Mouse (Mus musculus): ENCODE data around the gene Usp17le. TPM values are rescaled to one million over a fixed set of nuclear protein-coding genes. Genes with fewer than 3 reads are reported as not detected.
"Not testable (repeated sequence)": the region's sequence is repeated elsewhere in the genome, so short reads cannot be mapped to it uniquely, and the experiment has no call there.

Usp17le gene
- not detected for total RNA-seq (2021)

DNA sequence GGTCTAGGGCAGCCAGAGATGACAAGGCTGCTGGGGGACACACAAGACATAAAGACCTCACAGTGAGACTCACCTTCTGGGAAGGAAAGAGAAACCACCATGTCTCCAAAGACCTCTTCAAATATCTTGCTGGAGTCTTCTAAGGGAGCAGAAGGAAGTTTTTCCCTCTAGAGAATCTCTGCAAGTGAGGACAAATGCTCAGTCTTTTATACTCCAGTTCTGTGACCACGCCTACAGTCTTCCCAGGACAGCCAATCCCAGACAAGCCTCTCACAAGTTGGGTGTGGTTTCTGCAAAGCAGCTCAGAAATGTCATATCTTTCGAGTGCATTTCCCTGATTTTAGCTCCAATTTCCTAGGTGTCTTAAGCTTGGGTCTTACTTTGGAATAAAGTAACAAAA lies at the start of gene Usp17le:
Gene Usp17le (minus strand): TSS at position 101 of the 400 bp plus-strand sequence.
- intact Hi-C loops (cut with DNase I); DNase-seq: not testable (repeated sequence)

DNA sequence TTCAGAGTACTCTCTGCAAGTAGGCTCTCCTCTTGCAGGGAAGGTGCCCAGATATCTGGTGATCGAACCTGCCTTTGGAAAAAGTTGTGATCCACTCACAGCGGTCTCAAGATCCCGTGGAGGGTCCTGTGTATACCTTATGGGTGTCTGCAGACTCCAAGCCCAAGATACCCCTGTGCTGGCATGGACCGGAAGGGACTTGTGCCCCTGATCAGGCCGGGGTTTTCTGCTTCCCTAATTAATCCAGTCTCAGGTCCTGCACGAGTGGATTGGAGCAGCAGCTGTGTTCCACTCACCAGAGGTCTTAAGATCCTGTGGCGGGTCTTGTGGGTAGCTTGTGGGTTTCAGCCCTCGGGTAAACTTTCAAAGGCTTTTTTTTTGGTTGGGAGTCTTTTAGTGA lies 33.1 kb upstream of the Usp17le start:
- intact Hi-C loops (cut with DNase I); DNase-seq: not testable (repeated sequence)

DNA sequence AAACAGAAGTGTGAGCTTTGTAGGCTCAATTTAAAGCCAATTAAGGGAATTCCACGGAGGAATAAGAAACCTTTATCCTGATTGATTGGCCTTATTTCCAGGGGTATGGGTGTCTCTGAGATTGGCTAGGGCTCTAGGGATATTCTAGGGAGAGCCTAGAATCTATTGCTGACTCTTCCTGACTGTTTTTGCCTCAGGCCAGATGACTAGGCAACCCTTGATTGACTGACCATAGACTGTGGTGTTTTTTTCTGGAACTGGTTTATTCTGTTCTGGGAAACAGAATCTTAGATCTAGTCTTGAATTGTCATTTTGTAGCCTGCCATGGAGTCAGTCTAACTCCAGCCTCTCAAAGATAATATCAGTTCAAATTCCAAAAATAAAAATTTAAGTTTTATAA lies 13.5 kb upstream of the Usp17le start:
- DNase-seq: no peak
- intact Hi-C loops (cut with DNase I): no loop called here

Other genes starting within 250 kb of the Usp17le start
- gene Olfr651, start 227.3 kb downstream of the Usp17le start, total RNA-seq (2021): not detected
- gene Olfr652, start 216.6 kb downstream of the Usp17le start, total RNA-seq (2021): not detected
- gene Olfr653, start 200.2 kb downstream of the Usp17le start, total RNA-seq (2021): not detected
- gene Olfr654, start 190.4 kb downstream of the Usp17le start, total RNA-seq (2021): not detected
- gene Olfr655, start 175.7 kb downstream of the Usp17le start, total RNA-seq (2021): not detected
- gene Olfr656, start 163.5 kb downstream of the Usp17le start, total RNA-seq (2021): not detected
- gene Olfr657, start 152.7 kb downstream of the Usp17le start, total RNA-seq (2021): not detected
- gene Olfr658, start 130.2 kb downstream of the Usp17le start, total RNA-seq (2021): not detected
- not detected for gene Olfr659, start 110.7 kb downstream of the Usp17le start, total RNA-seq (2021)
- gene Olfr661, start 91.0 kb downstream of the Usp17le start, total RNA-seq (2021): not detected
- not detected for gene Usp17lb, start 65.1 kb upstream of the Usp17le start, total RNA-seq (2021)
- gene Usp17la, start 79.5 kb upstream of the Usp17le start, total RNA-seq (2021): not detected
- gene Olfr665, start 100.6 kb upstream of the Usp17le start, total RNA-seq (2021): not detected
- gene Olfr666, start 118.5 kb upstream of the Usp17le start, total RNA-seq (2021): not detected
- gene Olfr667, start 144.0 kb upstream of the Usp17le start, total RNA-seq (2021): not detected
- gene Olfr668, start 150.6 kb upstream of the Usp17le start, total RNA-seq (2021): not detected
- not detected for gene Olfr669, start 156.8 kb upstream of the Usp17le start, total RNA-seq (2021)
- not detected for gene Olfr670, start 185.2 kb upstream of the Usp17le start, total RNA-seq (2021)
- not detected for gene Olfr671, start 201.7 kb upstream of the Usp17le start, total RNA-seq (2021)
- not detected for gene Olfr672, start 224.6 kb upstream of the Usp17le start, total RNA-seq (2021)

All from heart, postnatal 10 days (tissue).